Mouse (Mus musculus) stomach, embryonic 15.5 days (tissue): Measurements from ENCODE around the gene Luzp2. TPM values are rescaled to one million over a fixed set of nuclear protein-coding genes. Genes with fewer than 3 reads are reported as not detected.

Experiments
- ATAC-seq: fragments of 200-750 bp; cut with Nextera tagmentation; 2 replicates; pipeline ENCODE4 v1.8.0; 2017; ENCODE audit warnings: low read depth, moderate number of reproducible peaks, moderate TSS enrichment; ENCODE audit not compliant: insufficient read depth, low FRiP score
- H3K27ac ChIP-seq: fragments of 300-500 bp; sonication (generic); 2 replicates; pipeline ENCODE4 v1.5.1; 2015; ENCODE audit warnings: mild to moderate bottlenecking, inconsistent platforms
- H3K27me3 ChIP-seq: fragments of 300-500 bp; sonication (generic); replicated peaks from 2 replicates; pipeline ENCODE4 v1.6.1; 2015; ENCODE audit warnings: inconsistent platforms
- H3K36me3 ChIP-seq: fragments of 300-500 bp; sonication (generic); 2 replicates; pipeline ENCODE4 v1.6.1; 2015; ENCODE audit warnings: inconsistent platforms
- H3K4me1 ChIP-seq: fragments of 300-500 bp; sonication (generic); 2 replicates; pipeline ENCODE4 v1.6.1; 2015; ENCODE audit warnings: inconsistent platforms
- H3K4me2 ChIP-seq: fragments of 300-500 bp; sonication (generic); 2 replicates; pipeline ENCODE4 v1.6.1; 2015; ENCODE audit warnings: mild to moderate bottlenecking, inconsistent platforms
- H3K4me3 ChIP-seq: fragments of 300-500 bp; sonication (generic); replicated peaks from 2 replicates; pipeline ENCODE4 v1.5.1; 2015; ENCODE audit warnings: inconsistent platforms
- H3K9ac ChIP-seq: fragments of 300-500 bp; sonication (generic); 2 replicates; pipeline ENCODE4 v1.6.1; 2015; ENCODE audit warnings: inconsistent platforms
- H3K9me3 ChIP-seq: fragments of 300-500 bp; sonication (generic); 2 replicates; pipeline ENCODE4 v1.6.1; 2016; ENCODE audit warnings: inconsistent platforms
- WGBS: fragments of 180-500 bp; shearing (Covaris S2); methylation state at CpG from one replicate; pipeline ENCODE4 v1.1.7; 2015; 5-methylcytosine and 5-hydroxymethylcytosine counted together
- polyA plus RNA-seq: library from polyadenylated mRNA; unstranded; fragments of >200 nt; fragmentation: Nextera tagmentation; extraction: Ambion mirVana; gene quantifications from 2 replicates; pipeline ENCODE4 v1.2.1, GENCODE M21; 2015

Luzp2 gene
- polyA plus RNA-seq, 1 experiment from 2014 or later: 0.95 TPM

- Histone ChIP-seq H3K9me3 (no peaks in the 10 kb centered on the region), H3K4me2 (no peak overlapping the region), H3K27me3 (no peaks in the 10 kb centered on the region), H3K9ac (no peak overlapping the region), H3K27ac (no peak overlapping the region), H3K36me3 (no peaks in the 10 kb centered on the region), H3K4me3 (no peak overlapping the region), H3K4me1 (no peaks in the 10 kb centered on the region)
- WGBS: 86% methylated on average over 10 of the region's 10 CpGs
- ATAC-seq: no peak
Measured at GRCm38 (mm10) chr7:55188927-55189326, 353.6 kb downstream of the Luzp2 start.

- WGBS: 70% methylated on average over 2 of the region's 2 CpGs
- no peak overlapping the region for H3K9ac ChIP-seq
- H3K4me3 ChIP-seq: no peak overlapping the region
- no peak for ATAC-seq
- H3K9me3 ChIP-seq: no peaks in the 10 kb centered on the region
- no peak overlapping the region for H3K27ac ChIP-seq
- no peak overlapping the region for H3K4me2 ChIP-seq
- no peaks in the 10 kb centered on the region for H3K36me3 ChIP-seq
- H3K27me3 ChIP-seq: no peaks in the 10 kb centered on the region
- H3K4me1 ChIP-seq: no peaks in the 10 kb centered on the region
Measured at GRCm38 (mm10) chr7:55189496-55189895, 354.2 kb downstream of the Luzp2 start.

- Histone ChIP-seq H3K27ac (no peak overlapping the region), H3K4me3 (no peak overlapping the region), H3K4me2 (no peak overlapping the region), H3K9ac (no peak overlapping the region), H3K36me3 (no peaks in the 10 kb centered on the region), H3K9me3 (no peaks in the 10 kb centered on the region), H3K4me1 (no peaks in the 10 kb centered on the region), H3K27me3 (no peaks in the 10 kb centered on the region)
- WGBS: 72% methylated on average over 3 of the region's 3 CpGs
- no peak for ATAC-seq
Measured at GRCm38 (mm10) chr7:55190655-55191054, 355.4 kb downstream of the Luzp2 start.

- whole genome bisulfite sequencing: 79% methylated on average over 2 of the region's 2 CpGs
- no peaks in the 10 kb centered on the region for H3K36me3 ChIP-seq
- no peak for ATAC-seq
Measured at GRCm38 (mm10) chr7:55198806-55199205, 363.5 kb downstream of the Luzp2 start.

GRCm38 (mm10) chr7:55222997-55223396, 387.7 kb downstream of the Luzp2 start:
- Histone ChIP-seq H3K9me3 (no peaks in the 10 kb centered on the region), H3K27me3 (no peaks in the 10 kb centered on the region), H3K36me3 (no peaks in the 10 kb centered on the region), H3K9ac (no peak overlapping the region), H3K4me2 (no peak overlapping the region), H3K4me3 (no peak overlapping the region), H3K4me1 (no peaks in the 10 kb centered on the region), H3K27ac (no peak overlapping the region)
- ATAC-seq: no peak
- WGBS: 76% methylated on average over 2 of the region's 2 CpGs

More at GRCm38 (mm10) chr7:55198806-55199205, 363.5 kb downstream of the Luzp2 start:
- Histone ChIP-seq H3K27me3 (no peaks in the 10 kb centered on the region), H3K27ac (no peak overlapping the region), H3K9me3 (no peaks in the 10 kb centered on the region), H3K4me3 (no peak overlapping the region), H3K9ac (no peak overlapping the region), H3K4me2 (no peak overlapping the region), H3K4me1 (no peaks in the 10 kb centered on the region)

GRCm38 (mm10) chr7:55229407-55229806, 394.1 kb downstream of the Luzp2 start:
- no peaks in the 10 kb centered on the region for H3K36me3 ChIP-seq
- H3K27ac ChIP-seq: no peak overlapping the region
- H3K4me1 ChIP-seq: no peaks in the 10 kb centered on the region
- H3K27me3 ChIP-seq: no peaks in the 10 kb centered on the region
- H3K9me3 ChIP-seq: no peaks in the 10 kb centered on the region
- H3K4me2 ChIP-seq: no peak overlapping the region
- no peak for ATAC-seq
- H3K9ac ChIP-seq: no peak overlapping the region
- no peak overlapping the region for H3K4me3 ChIP-seq
